Mouse (Mus musculus): ENCODE measurements around the gene Veph1. TPM values are rescaled to one million over a fixed set of nuclear protein-coding genes. Genes with fewer than 3 reads are reported as not detected.

Veph1 gene
- polyA plus RNA-seq, 1 experiment from 2014 or later, result 2.1 TPM

GRCm38 (mm10) chr3:66219655-66220191 is 76.9 kb downstream of the Veph1 start, which contains the start of gene Ptx3:
TSS of gene Ptx3 (plus strand) at chr3:66219910.
- Histone ChIP-seq H3K4me1 (peaks cover 8% of the 10 kb centered on the region), H3K9ac (peak within 1 kb of the TSS; percentile 63), H3K4me3 (peak within 1 kb of the TSS; percentile 59), H3K27me3 (no peaks in the 10 kb centered on the region), H3K36me3 (peaks cover 2% of the 10 kb centered on the region; the same call in 1 of the 2 replicates), H3K4me2 (peak within 1 kb of the TSS; percentile 89), H3K9me3 (no peaks in the 10 kb centered on the region), H3K27ac (peak within 1 kb of the TSS; percentile 85)
- ATAC-seq (ENCODE audit: insufficient number of reproducible peaks, low FRiP score, low TSS enrichment, low read depth), result no peak
- WGBS, result 4% methylated on average over 20 of the region's 20 CpGs

- H3K27ac ChIP-seq, result no peak overlapping the region
- H3K27me3 ChIP-seq, result no peaks in the 10 kb centered on the region
- no peaks in the 10 kb centered on the region for H3K9me3 ChIP-seq
- 23% methylated on average over 8 of the region's 8 CpGs for WGBS
- 0 out of 2 replicates have a peak, but pooled peaks cover 6% of the 10 kb centered on the region for H3K4me1 ChIP-seq
- H3K4me2 ChIP-seq, result no peak overlapping the region
- ATAC-seq (ENCODE audit: insufficient number of reproducible peaks, low FRiP score, low TSS enrichment, low read depth), result no peak
- no peak overlapping the region for H3K4me3 ChIP-seq
- no peak overlapping the region for H3K9ac ChIP-seq
- no peaks in the 10 kb centered on the region for H3K36me3 ChIP-seq
Observed at GRCm38 (mm10) chr3:66215759-66216158, 80.9 kb downstream of the Veph1 start.

GRCm38 (mm10) chr3:66213524-66213923 is 83.1 kb downstream of the Veph1 start:
- Histone ChIP-seq H3K4me1 (no peaks in the 10 kb centered on the region), H3K27me3 (no peaks in the 10 kb centered on the region), H3K27ac (no peak overlapping the region), H3K9me3 (no peaks in the 10 kb centered on the region), H3K9ac (no peak overlapping the region), H3K36me3 (no peaks in the 10 kb centered on the region), H3K4me2 (no peak overlapping the region), H3K4me3 (no peak overlapping the region)
- no peak for ATAC-seq (ENCODE audit: insufficient number of reproducible peaks, low FRiP score, low TSS enrichment, low read depth)
- 91% methylated on average over 1 of the region's 1 CpGs for WGBS

GRCm38 (mm10) chr3:66208836-66209573 is 87.6 kb downstream of the Veph1 start:
- no peak overlapping the region for H3K27ac ChIP-seq
- WGBS, result 62% methylated on average over 4 of the region's 4 CpGs
- no peak overlapping the region for H3K4me2 ChIP-seq
- H3K36me3 ChIP-seq, result no peaks in the 10 kb centered on the region
- no peak for ATAC-seq (ENCODE audit: insufficient number of reproducible peaks, low FRiP score, low TSS enrichment, low read depth)
- no peaks in the 10 kb centered on the region for H3K27me3 ChIP-seq
- H3K9ac ChIP-seq, result no peak overlapping the region
- H3K9me3 ChIP-seq, result no peaks in the 10 kb centered on the region
- H3K4me1 ChIP-seq, result no peaks in the 10 kb centered on the region
- H3K4me3 ChIP-seq, result no peak overlapping the region

GRCm38 (mm10) chr3:66193910-66194562 is 102.6 kb downstream of the Veph1 start:
- Histone ChIP-seq H3K4me1 (no peaks in the 10 kb centered on the region), H3K27ac (no peak overlapping the region), H3K4me3 (no peak overlapping the region), H3K9ac (no peak overlapping the region), H3K36me3 (no peaks in the 10 kb centered on the region), H3K9me3 (no peaks in the 10 kb centered on the region), H3K4me2 (no peak overlapping the region), H3K27me3 (no peaks in the 10 kb centered on the region)
- WGBS, result 63% methylated on average over 3 of the region's 3 CpGs
- ATAC-seq (ENCODE audit: insufficient number of reproducible peaks, low FRiP score, low TSS enrichment, low read depth), result no peak

GRCm38 (mm10) chr3:66179647-66180046 is 117.0 kb downstream of the Veph1 start:
- H3K27me3 ChIP-seq, result no peaks in the 10 kb centered on the region
- H3K27ac ChIP-seq, result no peak overlapping the region
- H3K4me3 ChIP-seq, result no peak overlapping the region
- 70% methylated on average over 2 of the region's 2 CpGs for whole genome bisulfite sequencing
- no peak overlapping the region for H3K9ac ChIP-seq
- H3K4me1 ChIP-seq, result no peaks in the 10 kb centered on the region
- H3K36me3 ChIP-seq, result no peaks in the 10 kb centered on the region
- H3K9me3 ChIP-seq, result no peaks in the 10 kb centered on the region
- no peak overlapping the region for H3K4me2 ChIP-seq
- ATAC-seq (ENCODE audit: insufficient number of reproducible peaks, low FRiP score, low TSS enrichment, low read depth), result no peak

- Histone ChIP-seq H3K4me1 (peaks cover 8% of the 10 kb centered on the region; the same call in 1 of the 2 replicates), H3K9me3 (no peaks in the 10 kb centered on the region), H3K4me2 (no peak overlapping the region), H3K27me3 (no peaks in the 10 kb centered on the region), H3K27ac (peak overlapping the region; percentile 79), H3K36me3 (no peaks in the 10 kb centered on the region), H3K9ac (no peak overlapping the region), H3K4me3 (no peak overlapping the region)
- 19% methylated on average over 5 of the region's 5 CpGs for WGBS
- peak; percentile 30; the same call in 1 of the 2 replicates for ATAC-seq (ENCODE audit: insufficient number of reproducible peaks, low FRiP score, low TSS enrichment, low read depth)
Observed at GRCm38 (mm10) chr3:66172907-66173306, 123.7 kb downstream of the Veph1 start.

- no peak overlapping the region for H3K9ac ChIP-seq
- no peak overlapping the region for H3K4me3 ChIP-seq
- H3K36me3 ChIP-seq, result no peaks in the 10 kb centered on the region
- no peak for ATAC-seq (ENCODE audit: insufficient number of reproducible peaks, low FRiP score, low TSS enrichment, low read depth)
- H3K4me2 ChIP-seq, result no peak overlapping the region
- 61% methylated on average over 3 of the region's 3 CpGs for WGBS
- H3K27me3 ChIP-seq, result no peaks in the 10 kb centered on the region
- peaks cover 16% of the 10 kb centered on the region; the same call in 1 of the 2 replicates for H3K4me1 ChIP-seq
- H3K9me3 ChIP-seq, result no peaks in the 10 kb centered on the region
- H3K27ac ChIP-seq, result no peak overlapping the region
Observed at GRCm38 (mm10) chr3:66169873-66170538, 126.6 kb downstream of the Veph1 start.

GRCm38 (mm10) chr3:66166606-66167290 is 129.9 kb downstream of the Veph1 start:
- Histone ChIP-seq H3K27me3 (no peaks in the 10 kb centered on the region), H3K9me3 (no peaks in the 10 kb centered on the region), H3K4me3 (no peak overlapping the region), H3K36me3 (no peaks in the 10 kb centered on the region), H3K4me2 (no peak overlapping the region), H3K9ac (no peak overlapping the region), H3K27ac (peak overlapping the region; percentile 68), H3K4me1 (peaks cover 27% of the 10 kb centered on the region)
- WGBS, result 32% methylated on average over 6 of the region's 6 CpGs
- no peak for ATAC-seq (ENCODE audit: insufficient number of reproducible peaks, low FRiP score, low TSS enrichment, low read depth)

GRCm38 (mm10) chr3:66165026-66165425 is 131.6 kb downstream of the Veph1 start:
- Histone ChIP-seq H3K4me1 (peaks cover 27% of the 10 kb centered on the region), H3K9ac (no peak overlapping the region), H3K27me3 (no peaks in the 10 kb centered on the region), H3K9me3 (no peaks in the 10 kb centered on the region), H3K36me3 (no peaks in the 10 kb centered on the region), H3K4me2 (no peak overlapping the region), H3K27ac (no peak overlapping the region), H3K4me3 (no peak overlapping the region)
- 69% methylated on average over 5 of the region's 5 CpGs for whole genome bisulfite sequencing
- no peak for ATAC-seq (ENCODE audit: insufficient number of reproducible peaks, low FRiP score, low TSS enrichment, low read depth)

- H3K4me1 ChIP-seq, result peaks cover 27% of the 10 kb centered on the region
- no peak overlapping the region for H3K9ac ChIP-seq
- ATAC-seq (ENCODE audit: insufficient number of reproducible peaks, low FRiP score, low TSS enrichment, low read depth), result no peak
- H3K9me3 ChIP-seq, result no peaks in the 10 kb centered on the region
- no peaks in the 10 kb centered on the region for H3K27me3 ChIP-seq
- no peak overlapping the region for H3K4me3 ChIP-seq
- no peaks in the 10 kb centered on the region for H3K36me3 ChIP-seq
- H3K4me2 ChIP-seq, result no peak overlapping the region
- no peak overlapping the region for H3K27ac ChIP-seq
- WGBS, result 55% methylated on average over 3 of the region's 3 CpGs
Observed at GRCm38 (mm10) chr3:66164585-66164984, 132.1 kb downstream of the Veph1 start.
